Mouse (Mus musculus) MEL (cell line): ENCODE data around the gene Fjx1.

Source experiments
- CTCF ChIP-seq, 3 experiments: IDR thresholded peaks in 2 of 3; conservative IDR thresholded peaks in 1 of 3; 2 replicates each; pipeline ENCODE4 v1.5.1; 2011 to 2012; ENCODE audit warnings: low read length in 3 of 3, low read depth in 2 of 3, mild to moderate bottlenecking in 2 of 3, improper control_type of control experiment in 1 of 3, inconsistent platforms in 1 of 3, mixed read lengths in 1 of 3, moderate library complexity in 1 of 3; ENCODE audit not compliant: control insufficient read depth in 1 of 3, insufficient read depth in 1 of 3, poor library complexity in 1 of 3, severe bottlenecking in 1 of 3
- EP300 ChIP-seq, 2 experiments: IDR thresholded peaks; 2 replicates each; pipeline ENCODE4 v1.6.1; 2011; ENCODE audit warnings: improper control_type of control experiment in 2 of 2, low read length in 2 of 2, low read depth in 1 of 2, mild to moderate bottlenecking in 1 of 2
- GATA1 ChIP-seq: IDR thresholded peaks from 2 replicates; pipeline ENCODE4 v1.6.1; 2011; ENCODE audit warnings: low read depth, low read length, improper control_type of control experiment
- POLR2A ChIP-seq, 2 experiments: IDR thresholded peaks; 2 replicates each; pipeline ENCODE4 v1.6.1; 2011 to 2012; ENCODE audit warnings: low read length in 2 of 2, mild to moderate bottlenecking in 2 of 2, control low read depth in 1 of 2, improper control_type of control experiment in 1 of 2, low read depth in 1 of 2, moderate library complexity in 1 of 2; ENCODE audit not compliant: control insufficient read depth in 1 of 2, insufficient read depth in 1 of 2, poor library complexity in 1 of 2
- SIN3A ChIP-seq: IDR thresholded peaks from 2 replicates; pipeline ENCODE4 v1.6.1; 2012; ENCODE audit warnings: low read length, improper control_type of control experiment, inconsistent platforms
- USF1 ChIP-seq: IDR thresholded peaks from 2 replicates; pipeline ENCODE4 v1.6.1; 2014; ENCODE audit warnings: low read depth, mild to moderate bottlenecking, inconsistent platforms, low read length, improper control_type of control experiment, moderate library complexity

DNA sequence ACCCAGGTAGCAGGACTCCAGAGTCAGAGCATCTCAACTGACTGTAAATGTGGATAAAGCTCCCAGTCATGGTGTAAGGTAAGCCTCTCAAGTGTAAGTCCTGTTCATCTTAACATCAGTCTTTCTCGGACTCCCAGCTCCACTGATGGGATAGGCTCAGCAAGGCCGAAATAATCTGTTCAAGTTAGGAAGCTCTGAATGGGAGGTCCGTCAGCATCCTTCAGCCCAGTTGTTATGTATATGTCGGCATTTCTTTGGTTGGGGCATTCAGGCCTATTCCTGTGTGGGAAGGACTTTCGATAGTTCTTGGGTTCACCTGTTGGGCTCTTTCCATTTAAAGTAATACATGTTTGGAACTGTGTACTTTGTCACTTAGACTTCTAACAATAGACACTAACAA lies 48.3 kb downstream of the Fjx1 start:
- TF ChIP-seq SIN3A = no peak
- no peak for TF ChIP-seq POLR2A (IDR thresholded peaks at IDR 0.05; ENCODE audit: control insufficient read depth in 1 of 2, insufficient read depth in 1 of 2, low read depth in 1 of 2, low read length in 2 of 2, poor library complexity in 1 of 2)
- no peak for TF ChIP-seq CTCF (IDR thresholded peaks at IDR 0.05 in 2 of 3, conservative IDR thresholded peaks at IDR 0.05 in 1 of 3; ENCODE audit: control insufficient read depth in 1 of 3, insufficient read depth in 1 of 3, low read depth in 2 of 3, low read length in 3 of 3, poor library complexity in 1 of 3, severe bottlenecking in 1 of 3)
- no peak for TF ChIP-seq EP300 (IDR thresholded peaks at IDR 0.05; ENCODE audit: low read depth in 1 of 2, low read length in 2 of 2)
- TF ChIP-seq GATA1 = no peak
- no peak for TF ChIP-seq USF1
